Mouse (Mus musculus): Measurements from ENCODE around the gene Tbx6.
A peak's percentile ranks its signal among the peaks of the same experiment; 100 is the strongest.

DNA sequence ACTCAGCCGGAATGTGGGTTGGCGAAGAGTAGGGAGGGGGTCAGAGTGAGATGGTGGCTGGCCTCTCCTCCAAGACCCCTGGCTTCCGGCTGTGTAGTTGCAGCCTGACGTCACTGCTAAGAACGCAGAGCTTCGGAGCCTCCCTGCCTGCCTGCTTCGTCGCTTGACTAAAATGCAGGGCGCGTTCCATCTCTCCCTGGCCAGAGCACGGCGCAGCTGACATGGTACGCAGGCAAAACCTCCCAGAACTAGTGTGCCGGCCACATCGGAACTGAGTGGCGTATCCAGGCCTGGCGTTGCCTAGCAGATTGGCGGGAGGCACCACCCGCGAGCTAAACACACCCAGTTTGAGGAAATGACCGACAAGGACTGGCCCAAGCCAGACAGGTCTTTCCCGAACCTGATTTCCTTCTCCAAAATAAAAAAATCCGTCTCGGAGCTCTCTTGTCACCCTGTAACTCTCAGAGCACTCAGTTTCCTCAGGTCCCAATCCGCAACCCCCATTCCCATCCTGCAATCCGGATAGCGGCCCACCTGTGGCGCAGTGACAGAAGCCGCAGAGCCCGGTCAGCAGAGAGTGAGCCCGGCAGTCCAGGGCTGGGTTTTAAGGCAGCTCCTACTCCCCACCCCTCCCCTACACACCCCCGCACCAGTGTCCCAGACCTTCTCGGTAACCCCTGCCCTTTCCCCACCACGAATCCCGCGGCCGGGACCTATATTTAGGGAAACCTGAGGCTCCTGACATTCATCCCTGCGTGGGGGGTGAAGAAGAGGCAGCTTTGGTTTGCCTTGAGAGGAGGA is 18.4 kb downstream of the Tbx6 start:
- TF ChIP-seq CTCF (IDR thresholded peaks at IDR 0.05) (peak; percentile 41; the same call in 1 of the 2 replicates), EP300 (IDR thresholded peaks at IDR 0.05) (no peak)
